8 mouse cellular contexts compared by ENCODE assay signal in the genomic region with DNA sequence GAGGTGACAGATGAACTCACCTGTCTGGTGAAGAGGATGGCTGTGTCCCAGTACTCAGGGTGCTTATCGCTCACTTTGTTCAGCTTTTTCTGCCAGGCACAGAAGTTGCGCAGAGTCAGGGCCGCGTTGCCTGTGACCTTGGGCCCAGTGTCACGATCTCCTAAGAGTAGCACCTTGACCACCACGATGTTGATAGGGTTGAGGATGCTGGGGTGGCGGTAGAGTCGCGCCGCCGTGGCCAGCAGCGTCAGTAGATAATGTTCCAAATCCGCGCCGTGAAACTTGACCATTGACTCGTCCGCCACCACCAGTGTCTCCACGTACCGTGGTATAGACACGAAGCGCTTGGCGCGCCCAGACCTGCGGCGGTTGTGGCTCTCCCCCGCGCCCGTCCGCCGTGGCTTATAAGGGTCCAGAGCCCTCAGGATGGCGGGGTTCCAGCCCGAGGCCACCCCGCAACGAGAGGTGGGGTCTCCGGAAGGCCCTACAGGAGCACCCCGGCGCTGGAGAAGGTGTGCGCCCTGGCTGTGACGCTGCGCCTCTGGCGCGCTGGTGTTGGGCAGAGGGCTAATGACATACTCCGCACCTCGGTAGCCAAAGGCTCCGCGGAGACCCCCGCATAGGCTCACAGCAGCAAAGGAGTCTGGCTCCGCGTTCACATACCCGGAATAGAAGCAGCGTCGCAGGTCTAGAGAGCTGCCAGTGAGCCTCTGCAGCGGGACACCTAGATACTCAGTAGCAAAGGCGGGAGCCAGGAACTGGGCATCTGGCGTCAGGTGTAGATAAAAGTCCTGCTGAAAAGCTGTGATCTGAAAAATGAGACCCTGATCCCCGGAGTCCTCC. TPM values are rescaled to one million over a fixed set of nuclear protein-coding genes. Genes with fewer than 3 reads are reported as not detected.
A peak's percentile ranks its signal among the peaks of the same experiment; 100 is the strongest.
DNase-seq lines count a peak whose midpoint lies in the region; ATAC-seq and TF ChIP-seq lines count a peak whose summit lies in the region.

No protein-coding gene starts in this region.

- peak; percentile 51 for ATAC-seq in forebrain, embryonic 12.5 days (ENCODE audit: low FRiP score)
- peak; percentile 9; the same call in 1 of the 2 replicates for ATAC-seq in intestine, embryonic 16.5 days
- peak; percentile 58; the same call in 1 of the 2 replicates for ATAC-seq in neural tube, embryonic 15.5 days (ENCODE audit: low FRiP score)
- ATAC-seq in megakaryocyte, adult 5-6 weeks (ENCODE audit: poor library complexity, severe bottlenecking): no peak
- no peak for ATAC-seq in inflammation-experienced regulatory T-cells, adult 6 months

- WGBS in lung, adult 2 months: 4% methylated on average over 56 of the region's 56 CpGs
- 3% methylated on average over 56 of the region's 56 CpGs for WGBS in forebrain, embryonic 12.5 days
- 3% methylated on average over 56 of the region's 56 CpGs for WGBS in intestine, embryonic 16.5 days
- 5% methylated on average over 56 of the region's 56 CpGs for WGBS in neural tube, embryonic 15.5 days

- H3K9ac ChIP-seq in forebrain, embryonic 12.5 days: peak overlapping the region; percentile 38
- H3K9ac ChIP-seq in intestine, embryonic 16.5 days (ENCODE audit: low read depth, low read length): peak overlapping the region; percentile 62
- peak overlapping the region; percentile 65 for H3K9ac ChIP-seq in neural tube, embryonic 15.5 days (replicated peaks)

- H3K4me2 ChIP-seq in forebrain, embryonic 12.5 days: peak overlapping the region; percentile 97
- peak overlapping the region; percentile 94 for H3K4me2 ChIP-seq in intestine, embryonic 16.5 days (ENCODE audit: low read depth, low read length)
- H3K4me2 ChIP-seq in neural tube, embryonic 15.5 days: peak overlapping the region; percentile 94

- no peaks in the 10 kb centered on the region for H3K36me3 ChIP-seq in forebrain, embryonic 12.5 days (replicated peaks)
- no peaks in the 10 kb centered on the region for H3K36me3 ChIP-seq in intestine, embryonic 16.5 days (ENCODE audit: control insufficient read depth, insufficient read depth, low read length)
- H3K36me3 ChIP-seq in neural tube, embryonic 15.5 days: no peaks in the 10 kb centered on the region

- TF ChIP-seq POLR2A in lung, adult 2 months (IDR thresholded peaks at IDR 0.05; ENCODE audit: borderline replicate concordance, extremely low read depth, low read depth, low read length): peak; percentile 39; the same call in 1 of the 2 replicates

- no peak overlapping the region for H3K27ac ChIP-seq in forebrain, embryonic 12.5 days
- H3K27ac ChIP-seq in intestine, embryonic 16.5 days (ENCODE audit: low read length): peak overlapping the region; percentile 18
- no peak overlapping the region for H3K27ac ChIP-seq in neural tube, embryonic 15.5 days (replicated peaks)

- DNase-seq in lung, adult 2 months: peak; percentile 27
- DNase-seq in lung, postnatal 10 days: no peak
- no peak for DNase-seq in T-cell, adult 2 months (ENCODE audit: low spot score)

- H3K4me1 ChIP-seq in lung, adult 2 months (ENCODE audit: control insufficient read depth, insufficient read depth, low read length): no peaks in the 10 kb centered on the region
- peaks cover 15% of the 10 kb centered on the region for H3K4me1 ChIP-seq in forebrain, embryonic 12.5 days
- peaks cover 13% of the 10 kb centered on the region; the same call in 1 of the 2 replicates for H3K4me1 ChIP-seq in intestine, embryonic 16.5 days (ENCODE audit: control insufficient read depth, insufficient read depth, low read length)
- peaks cover 42% of the 10 kb centered on the region for H3K4me1 ChIP-seq in neural tube, embryonic 15.5 days

- H3K9me3 ChIP-seq in forebrain, embryonic 12.5 days: no peaks in the 10 kb centered on the region
- no peaks in the 10 kb centered on the region for H3K9me3 ChIP-seq in intestine, embryonic 16.5 days (ENCODE audit: control insufficient read depth, low read length)
- H3K9me3 ChIP-seq in neural tube, embryonic 15.5 days (replicated peaks): no peaks in the 10 kb centered on the region

- TF ChIP-seq CTCF in lung, adult 2 months (IDR thresholded peaks at IDR 0.05; ENCODE audit: insufficient read depth, low read length): no peak

- peak overlapping the region; percentile 50 for H3K4me3 ChIP-seq in lung, adult 2 months (replicated peaks; ENCODE audit: extremely low read depth, low read depth, low read length)
- H3K4me3 ChIP-seq in forebrain, embryonic 12.5 days (replicated peaks): peak overlapping the region; percentile 56
- peak overlapping the region; percentile 61 for H3K4me3 ChIP-seq in intestine, embryonic 16.5 days (ENCODE audit: low read length)
- H3K4me3 ChIP-seq in neural tube, embryonic 15.5 days (replicated peaks): peak overlapping the region; percentile 65

- H3K27me3 ChIP-seq in forebrain, embryonic 12.5 days: peaks cover 47% of the 10 kb centered on the region
- peaks cover 33% of the 10 kb centered on the region for H3K27me3 ChIP-seq in intestine, embryonic 16.5 days (replicated peaks; ENCODE audit: control insufficient read depth, insufficient read depth, low read length)
- H3K27me3 ChIP-seq in neural tube, embryonic 15.5 days (replicated peaks): peaks cover 21% of the 10 kb centered on the region

RNA-seq across cellular contexts. Expression of a gene that starts 0.8 kb away (rescaled TPM):
- 26.6 and 29.6 TPM in 2 replicates for polyA plus RNA-seq in lung, adult 2 months (2012; rRNA removed)
- 7.1 and 7.2 TPM in 2 replicates for polyA plus RNA-seq in forebrain, embryonic 12.5 days (2016; fragmentation: Nextera tagmentation; extraction: Ambion mirVana)
- 3.8 TPM in 2 replicates for polyA plus RNA-seq in intestine, embryonic 16.5 days (2015; fragmentation: Nextera tagmentation; extraction: Ambion mirVana)
- 5.8 and 7.0 TPM in 2 replicates for polyA plus RNA-seq in neural tube, embryonic 15.5 days (2015; fragmentation: Nextera tagmentation; extraction: Ambion mirVana)
- total RNA-seq in megakaryocyte, adult 5-6 weeks (2015): 0.07 TPM in 1 of 2 replicates, not detected in the other
- total RNA-seq in megakaryocyte, adult 5-6 weeks (2017): 0.04 TPM in 2 replicates
- polyA plus RNA-seq in inflammation-experienced regulatory T-cells, adult 6 months (2017; shearing (Covaris generic)): not detected

RNA-seq across cellular contexts. Expression of a gene that starts 20.9 kb away (rescaled TPM):
- 8.6 and 11.8 TPM in 2 replicates for polyA plus RNA-seq in lung, adult 2 months (2012; rRNA removed)
- polyA plus RNA-seq in forebrain, embryonic 12.5 days (2016; fragmentation: Nextera tagmentation; extraction: Ambion mirVana): 0.54 and 0.60 TPM in 2 replicates
- polyA plus RNA-seq in intestine, embryonic 16.5 days (2015; fragmentation: Nextera tagmentation; extraction: Ambion mirVana): 6.8 and 7.9 TPM in 2 replicates
- 2.6 and 3.1 TPM in 2 replicates for polyA plus RNA-seq in neural tube, embryonic 15.5 days (2015; fragmentation: Nextera tagmentation; extraction: Ambion mirVana)
- not detected in 2 replicates for total RNA-seq in megakaryocyte, adult 5-6 weeks (2015)
- total RNA-seq in megakaryocyte, adult 5-6 weeks (2017): not detected in 2 replicates
- under 1 TPM; 0.16 to 0.30 (median 0.21) TPM for polyA plus RNA-seq in inflammation-experienced regulatory T-cells, adult 6 months (2017; shearing (Covaris generic))

Comparison
In these comparisons a context has a peak if more than half of its experiments do, and no peak if none do; other contexts are left out.
1. ATAC-seq: peak in forebrain, embryonic 12.5 days (single experiment), intestine, embryonic 16.5 days (single experiment) and neural tube, embryonic 15.5 days (single experiment); none in megakaryocyte, adult 5-6 weeks (single experiment) and inflammation-experienced regulatory T-cells, adult 6 months (single experiment).
2. Peak in every context shown above with its lines, with median percentiles within 50 percentile points of each other: H3K4me3 ChIP-seq, H3K4me2 ChIP-seq and H3K9ac ChIP-seq.